Mouse (Mus musculus) kidney, postnatal 36 days (tissue): Measurements from ENCODE around the gene Sgsm3.

Source experiments
- DNase-seq, 2 experiments: peaks; one replicate each; pipeline ENCODE4 v3.0.0; 2021 to 2022; ENCODE audit warnings: mixed read lengths in 2 of 2

Sgsm3 gene

GRCm38 (mm10) chr15:80981176-80981575 lies 3.6 kb downstream of the Sgsm3 start:
- no peak for DNase-seq

GRCm38 (mm10) chr15:80983264-80983663 lies 5.7 kb downstream of the Sgsm3 start:
- DNase-seq, result no peak

GRCm38 (mm10) chr15:80988331-80988730 lies 10.8 kb downstream of the Sgsm3 start:
- no peak for DNase-seq

GRCm38 (mm10) chr15:80989712-80990111 lies 12.1 kb downstream of the Sgsm3 start:
- no peak for DNase-seq

- no peak for DNase-seq
These were observed 17.4 kb downstream of the Sgsm3 start for GRCm38 (mm10) chr15:80994959-80995358.

- no peak for DNase-seq
These were observed 18.7 kb downstream of the Sgsm3 start for GRCm38 (mm10) chr15:80996090-80996835.

GRCm38 (mm10) chr15:80997077-80997476 lies 19.5 kb downstream of the Sgsm3 start:
- no peak for DNase-seq

GRCm38 (mm10) chr15:81000419-81001138 lies 23.0 kb downstream of the Sgsm3 start:
- DNase-seq, result no peak

GRCm38 (mm10) chr15:81006127-81006735 lies 28.7 kb downstream of the Sgsm3 start:
- no peak for DNase-seq

GRCm38 (mm10) chr15:81007339-81007738 lies 29.8 kb downstream of the Sgsm3 start:
- DNase-seq, result no peak

- DNase-seq, result no peak
These were observed 30.3 kb downstream of the Sgsm3 start for GRCm38 (mm10) chr15:81007905-81008304.

- DNase-seq, result peak; percentile 30 to 53
These were observed 31.1 kb downstream of the Sgsm3 start for GRCm38 (mm10) chr15:81008689-81009123.

- DNase-seq, result no peak
These were observed 32.5 kb downstream of the Sgsm3 start for GRCm38 (mm10) chr15:81010114-81010513.

GRCm38 (mm10) chr15:81011523-81011922 lies 34.0 kb downstream of the Sgsm3 start:
- no peak for DNase-seq

GRCm38 (mm10) chr15:81012359-81012758 lies 34.8 kb downstream of the Sgsm3 start:
- no peak for DNase-seq

GRCm38 (mm10) chr15:81013186-81013585 lies 35.6 kb downstream of the Sgsm3 start:
- DNase-seq, result no peak

- no peak for DNase-seq
These were observed 37.6 kb downstream of the Sgsm3 start for GRCm38 (mm10) chr15:81015068-81015744.

GRCm38 (mm10) chr15:81016488-81016887 lies 38.9 kb downstream of the Sgsm3 start:
- DNase-seq, result no peak

GRCm38 (mm10) chr15:81017308-81017707 lies 39.7 kb downstream of the Sgsm3 start:
- DNase-seq, result no peak

GRCm38 (mm10) chr15:81021377-81021776 lies 43.8 kb downstream of the Sgsm3 start:
- no peak for DNase-seq

GRCm38 (mm10) chr15:81022437-81022836 lies 44.9 kb downstream of the Sgsm3 start:
- DNase-seq, result no peak

GRCm38 (mm10) chr15:81023842-81024241 lies 46.3 kb downstream of the Sgsm3 start:
- no peak for DNase-seq

- DNase-seq, result no peak
These were observed 49.3 kb downstream of the Sgsm3 start for GRCm38 (mm10) chr15:81026901-81027300.
